Mouse (Mus musculus) kidney, adult 2 months (tissue): Measurements from ENCODE around the gene Matn1.

Source experiments
- CTCF ChIP-seq: fragments of 200-500 bp; conservative IDR thresholded peaks from 2 replicates; pipeline ENCODE4 v1.5.1; 2011; ENCODE audit warnings: low read depth, mild to moderate bottlenecking, control low read depth, low read length, moderate library complexity, mixed read lengths; ENCODE audit not compliant: insufficient read depth, insufficient read length
- POLR2A ChIP-seq: fragments of 200-500 bp; IDR thresholded peaks from one replicate; pipeline ENCODE4 v1.6.1; 2011; ENCODE audit warnings: low read depth, low read length, control low read depth

GRCm38 (mm10) chr4:130958812-130959211 lies 14.6 kb downstream of the Matn1 start:
- no peak for TF ChIP-seq CTCF
- TF ChIP-seq POLR2A = no peak
